Mouse (Mus musculus) kidney, embryonic 16.5 days (tissue): ENCODE measurements around the gene Dnaja4. TPM values are rescaled to one million over a fixed set of nuclear protein-coding genes. Genes with fewer than 3 reads are reported as not detected.
A peak's percentile ranks its signal among the peaks of the same experiment; 100 is the strongest.
"Not testable (repeated sequence)": the region's sequence is repeated elsewhere in the genome, so short reads cannot be mapped to it uniquely, and the experiment has no call there.

ENCODE experiments used
- ATAC-seq: fragments of 200-750 bp; cut with Nextera tagmentation; 2 replicates; pipeline ENCODE4 v1.8.0; 2017; ENCODE audit warnings: moderate TSS enrichment; ENCODE audit not compliant: low FRiP score, low TSS enrichment
- H3K27ac ChIP-seq: fragments of 300-500 bp; sonication (generic); 2 replicates; pipeline ENCODE4 v1.5.1; 2014; ENCODE audit warnings: low read length
- H3K27me3 ChIP-seq: fragments of 300-500 bp; sonication (generic); 2 replicates; pipeline ENCODE4 v1.6.1; 2014; ENCODE audit warnings: low read length, control low read depth, mixed read lengths; ENCODE audit not compliant: insufficient read depth
- H3K36me3 ChIP-seq: fragments of 300-500 bp; sonication (generic); 2 replicates; pipeline ENCODE4 v1.6.1; 2014; ENCODE audit warnings: low read length, control low read depth, mixed read lengths; ENCODE audit not compliant: insufficient read depth
- H3K4me1 ChIP-seq: fragments of 300-500 bp; sonication (generic); 2 replicates; pipeline ENCODE4 v1.6.1; 2014; ENCODE audit warnings: low read length, control low read depth, mixed read lengths; ENCODE audit not compliant: insufficient read depth
- H3K4me2 ChIP-seq: fragments of 300-500 bp; sonication (generic); replicated peaks from 2 replicates; pipeline ENCODE4 v1.6.1; 2014; ENCODE audit warnings: low read depth, low read length
- H3K4me3 ChIP-seq: fragments of 300-500 bp; sonication (generic); 2 replicates; pipeline ENCODE4 v1.5.1; 2014; ENCODE audit warnings: mild to moderate bottlenecking, low read length
- H3K9ac ChIP-seq: fragments of 300-500 bp; sonication (generic); replicated peaks from 2 replicates; pipeline ENCODE4 v1.6.1; 2014; ENCODE audit warnings: low read length
- H3K9me3 ChIP-seq: fragments of 300-500 bp; sonication (generic); 2 replicates; pipeline ENCODE4 v1.6.1; 2016; ENCODE audit warnings: low read length, control low read depth
- WGBS: fragments of 180-500 bp; shearing (Covaris S2); extraction: QIAGEN DNeasy Blood & Tissue Kit; methylation state at CpG from one replicate; pipeline ENCODE4 v1.1.7; 2014; 5-methylcytosine and 5-hydroxymethylcytosine counted together
- polyA plus RNA-seq: library from polyadenylated mRNA; unstranded; fragments of >200 nt; fragmentation: Nextera tagmentation; extraction: Ambion mirVana; gene quantifications from 2 replicates; pipeline ENCODE4 v1.2.1, GENCODE M21; 2015

The Dnaja4 gene
- polyA plus RNA-seq, 1 experiment from 2014 or later, result 3.7 TPM

- ATAC-seq, result not testable (repeated sequence)
Measured at GRCm38 (mm10) chr9:54691241-54691805, 7.3 kb upstream of the Dnaja4 start.

DNA sequence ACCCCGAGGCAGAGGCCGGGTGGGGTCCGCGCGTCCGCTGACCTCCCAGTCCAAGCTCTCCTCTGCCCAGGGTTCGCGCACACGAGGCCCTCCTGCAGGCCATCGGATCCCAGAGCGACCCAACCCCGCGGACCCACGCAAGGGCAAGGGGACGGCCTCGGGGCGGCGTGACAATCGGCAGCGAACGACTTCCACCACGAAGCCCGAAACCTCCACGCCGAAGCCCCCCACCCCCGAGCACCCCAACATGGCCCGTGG is 343 bp downstream of the Dnaja4 start:
- H3K9me3 ChIP-seq, result no peaks in the 10 kb centered on the region
- peak; percentile 55 for ATAC-seq
- H3K4me1 ChIP-seq, result peaks cover 9% of the 10 kb centered on the region; the same call in 1 of the 2 replicates
- H3K27ac ChIP-seq, result no peak overlapping the region
- peak overlapping the region; percentile 76 for H3K9ac ChIP-seq
- H3K36me3 ChIP-seq, result no peaks in the 10 kb centered on the region
- peak overlapping the region; percentile 96 for H3K4me2 ChIP-seq
- H3K27me3 ChIP-seq, result peaks cover 26% of the 10 kb centered on the region
- peak overlapping the region; percentile 74 for H3K4me3 ChIP-seq
- 6% methylated on average over 27 of the region's 27 CpGs for WGBS

More at GRCm38 (mm10) chr9:54691241-54691805, 7.3 kb upstream of the Dnaja4 start:
- 3% methylated on average over 31 of the region's 31 CpGs for WGBS
- not testable (repeated sequence) for H3K27me3 ChIP-seq, H3K36me3 ChIP-seq, H3K27ac ChIP-seq, H3K4me1 ChIP-seq, H3K9me3 ChIP-seq
- Histone ChIP-seq H3K9ac (peak overlapping the region; percentile 46; the same call in 1 of the 2 replicates), H3K4me2 (peak overlapping the region; percentile 61), H3K4me3 (peak overlapping the region; percentile 37)

- under 1% methylated on average over 79 of the region's 92 CpGs for whole genome bisulfite sequencing
- Histone ChIP-seq H3K9me3 (no peaks in the 10 kb centered on the region), H3K36me3 (no peaks in the 10 kb centered on the region), H3K4me2 (peak overlapping the region; percentile 96), H3K4me1 (peaks cover 9% of the 10 kb centered on the region; the same call in 1 of the 2 replicates), H3K27ac (no peak overlapping the region), H3K27me3 (peaks cover 26% of the 10 kb centered on the region), H3K4me3 (peak overlapping the region; percentile 74), H3K9ac (peak overlapping the region; percentile 76)
- ATAC-seq, result peak; percentile 62; the same call in 1 of the 2 replicates
Measured at GRCm38 (mm10) chr9:54699345-54700173, 886 bp downstream of the Dnaja4 start.

DNA sequence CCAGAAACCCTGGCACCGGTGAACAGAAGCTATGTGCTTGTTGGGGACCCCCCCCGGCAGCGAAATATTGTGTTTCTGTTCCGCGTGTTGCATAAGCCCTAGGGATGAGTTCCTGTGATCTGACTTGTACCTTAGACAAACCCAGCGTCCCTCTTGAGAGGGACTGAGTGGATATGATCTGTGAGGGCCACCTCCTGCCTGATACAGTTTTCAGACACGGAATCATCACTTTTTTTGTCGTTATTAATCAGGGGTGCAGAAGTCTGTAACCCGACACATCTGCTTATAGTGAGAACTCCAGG is 1.5 kb downstream of the Dnaja4 start:
- H3K36me3 ChIP-seq, result no peaks in the 10 kb centered on the region
- peaks cover 26% of the 10 kb centered on the region for H3K27me3 ChIP-seq
- no peak for ATAC-seq
- H3K4me2 ChIP-seq, result peak overlapping the region; percentile 96
- H3K9ac ChIP-seq, result peak overlapping the region; percentile 76
- H3K4me1 ChIP-seq, result peaks cover 9% of the 10 kb centered on the region; the same call in 1 of the 2 replicates
- WGBS, result 18% methylated on average over 9 of the region's 9 CpGs
- H3K27ac ChIP-seq, result no peak overlapping the region
- H3K4me3 ChIP-seq, result peak overlapping the region; percentile 74
- no peaks in the 10 kb centered on the region for H3K9me3 ChIP-seq

- H3K36me3 ChIP-seq, result no peaks in the 10 kb centered on the region
- no peak overlapping the region for H3K27ac ChIP-seq
- no peak overlapping the region for H3K4me2 ChIP-seq
- 77% methylated on average over 7 of the region's 7 CpGs for WGBS
- peaks cover 9% of the 10 kb centered on the region; the same call in 1 of the 2 replicates for H3K4me1 ChIP-seq
- peaks cover 26% of the 10 kb centered on the region for H3K27me3 ChIP-seq
- no peaks in the 10 kb centered on the region for H3K9me3 ChIP-seq
- no peak for ATAC-seq
- no peak overlapping the region for H3K4me3 ChIP-seq
- no peak overlapping the region for H3K9ac ChIP-seq
Measured at GRCm38 (mm10) chr9:54700746-54701145, 2.1 kb downstream of the Dnaja4 start.

DNA sequence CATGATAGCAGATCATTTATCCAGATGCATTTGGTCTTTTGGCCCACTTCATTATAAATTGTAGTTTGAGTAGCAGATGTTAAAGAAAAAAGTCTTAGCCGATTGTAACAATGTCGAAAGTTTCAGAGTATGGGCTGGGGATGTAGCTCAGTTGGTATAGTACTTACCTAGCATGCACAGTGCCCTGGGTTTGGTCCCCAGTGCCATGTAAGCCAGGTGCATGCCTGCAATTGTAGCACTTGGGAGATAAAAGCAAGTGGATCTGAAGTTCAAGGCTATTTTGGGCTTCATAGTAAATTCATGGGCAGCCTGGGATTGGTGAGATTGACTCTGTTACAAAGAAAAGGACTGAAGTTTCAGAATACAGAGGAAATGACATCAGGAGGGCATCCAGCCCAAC is 3.9 kb downstream of the Dnaja4 start:
- WGBS, result 77% methylated on average over 2 of the region's 2 CpGs
- Histone ChIP-seq H3K4me1 (peaks cover 9% of the 10 kb centered on the region; the same call in 1 of the 2 replicates), H3K27me3 (peaks cover 26% of the 10 kb centered on the region), H3K9me3 (no peaks in the 10 kb centered on the region), H3K4me2 (no peak overlapping the region), H3K4me3 (no peak overlapping the region), H3K27ac (no peak overlapping the region), H3K9ac (no peak overlapping the region), H3K36me3 (no peaks in the 10 kb centered on the region)
- ATAC-seq, result no peak

DNA sequence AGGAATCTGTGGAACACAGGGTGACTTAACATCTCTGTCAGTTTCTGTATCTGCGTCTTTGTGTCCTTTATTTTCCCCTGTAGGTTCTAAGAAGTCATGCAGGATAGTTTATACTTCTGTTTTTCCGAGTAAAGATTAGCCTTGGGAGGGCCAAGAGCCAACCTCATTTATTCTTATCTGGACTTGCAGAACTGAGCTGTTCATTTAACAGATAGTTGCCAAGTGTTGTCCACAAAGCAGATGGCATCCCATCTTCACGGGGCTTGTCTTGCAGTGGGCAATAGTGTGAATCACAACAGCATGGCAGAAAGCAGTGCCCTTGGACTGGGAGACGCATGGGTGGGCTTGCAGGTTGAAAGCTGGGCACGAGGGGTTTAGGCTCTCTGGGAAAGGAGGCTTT is 5.7 kb downstream of the Dnaja4 start:
- H3K27ac ChIP-seq, result no peak overlapping the region
- WGBS, result 67% methylated on average over 5 of the region's 5 CpGs
- peaks cover 4% of the 10 kb centered on the region; the same call in 1 of the 2 replicates for H3K4me1 ChIP-seq
- no peak overlapping the region for H3K4me3 ChIP-seq
- peaks cover 19% of the 10 kb centered on the region; the same call in 1 of the 2 replicates for H3K27me3 ChIP-seq
- no peak for ATAC-seq
- H3K4me2 ChIP-seq, result no peak overlapping the region
- no peak overlapping the region for H3K9ac ChIP-seq
- H3K36me3 ChIP-seq, result no peaks in the 10 kb centered on the region
- no peaks in the 10 kb centered on the region for H3K9me3 ChIP-seq

DNA sequence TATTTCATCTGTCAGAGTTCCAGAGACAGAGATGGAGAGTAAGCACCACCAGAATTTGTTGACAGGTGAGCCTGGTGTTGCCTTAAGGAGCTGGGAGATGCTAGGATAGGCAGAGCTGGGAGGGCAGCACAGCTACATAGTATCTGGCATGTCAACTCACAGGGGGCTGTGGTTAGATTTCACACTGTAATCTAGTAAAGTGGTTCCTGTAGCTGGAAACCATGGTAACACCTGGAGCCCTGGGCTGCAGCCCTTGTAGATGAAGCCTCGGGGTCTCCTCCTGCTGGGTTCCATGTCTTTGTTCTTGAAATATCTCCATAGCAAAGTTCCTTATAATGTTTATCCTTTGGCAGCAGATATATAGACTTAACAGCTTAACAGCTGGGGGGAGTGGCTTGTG is 6.9 kb downstream of the Dnaja4 start:
- no peaks in the 10 kb centered on the region for H3K4me1 ChIP-seq
- H3K27ac ChIP-seq, result no peak overlapping the region
- 0 out of 2 replicates have a peak, but pooled peaks cover 3% of the 10 kb centered on the region for H3K36me3 ChIP-seq
- no peak overlapping the region for H3K9ac ChIP-seq
- H3K9me3 ChIP-seq, result no peaks in the 10 kb centered on the region
- 57% methylated on average over 1 of the region's 1 CpGs for WGBS
- H3K27me3 ChIP-seq, result peaks cover 13% of the 10 kb centered on the region; the same call in 1 of the 2 replicates
- H3K4me3 ChIP-seq, result no peak overlapping the region
- H3K4me2 ChIP-seq, result no peak overlapping the region
- ATAC-seq, result no peak

- H3K4me3 ChIP-seq, result no peak overlapping the region
- no peak overlapping the region for H3K9ac ChIP-seq
- no peak for ATAC-seq
- no peak overlapping the region for H3K27ac ChIP-seq
- H3K27me3 ChIP-seq, result no peaks in the 10 kb centered on the region
- H3K4me2 ChIP-seq, result no peak overlapping the region
- H3K4me1 ChIP-seq, result no peaks in the 10 kb centered on the region
- 64% methylated on average over 8 of the region's 8 CpGs for WGBS
- H3K9me3 ChIP-seq, result no peaks in the 10 kb centered on the region
- H3K36me3 ChIP-seq, result peaks cover 13% of the 10 kb centered on the region; the same call in 1 of the 2 replicates
Measured at GRCm38 (mm10) chr9:54707288-54707999, 8.8 kb downstream of the Dnaja4 start.
